Mouse (Mus musculus): ENCODE measurements at regions not wholly inside any gene's neighbourhood (a gene's known extent, or its start where the extent isn't known, plus 50 kb on each side); places are given as distances from the start of the nearest gene placed in this dataset.

DNA sequence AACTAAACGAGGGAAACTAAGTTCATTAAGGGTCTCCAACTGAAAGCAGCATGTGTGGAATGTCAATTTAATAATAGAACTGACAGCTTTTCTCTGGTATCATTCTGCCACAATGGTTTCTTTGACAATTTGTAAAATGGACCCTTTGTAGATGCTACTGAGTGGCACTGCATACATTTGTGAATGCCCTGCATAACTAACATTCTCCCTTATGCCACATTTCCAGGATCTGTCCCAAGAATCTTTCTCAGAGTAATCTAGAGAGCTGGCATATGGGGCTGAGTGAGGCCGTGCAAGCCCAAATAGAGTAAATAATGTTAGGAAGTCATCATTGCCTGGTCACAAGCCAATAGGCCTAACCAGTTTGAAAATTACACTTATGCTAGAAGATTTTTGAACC lies 172.1 kb downstream of the Vgll3 start:
- TF ChIP-seq CTCF (IDR thresholded peaks at IDR 0.05 in 2 of 3, conservative IDR thresholded peaks at IDR 0.05 in 1 of 3; ENCODE audit: control insufficient read depth in 1 of 3, insufficient read depth in 1 of 3, low read depth in 2 of 3, low read length in 3 of 3, poor library complexity in 1 of 3, severe bottlenecking in 1 of 3) (no peak), NELFE (IDR thresholded peaks at IDR 0.05; ENCODE audit: low read depth, low read length) (no peak), ZC3H11A (IDR thresholded peaks at IDR 0.05; ENCODE audit: low read depth, low read length) (no peak), RCOR1 (IDR thresholded peaks at IDR 0.05; ENCODE audit: low read depth, low read length) (no peak), EP300 (IDR thresholded peaks at IDR 0.05; ENCODE audit: low read depth in 1 of 2, low read length in 2 of 2) (no peak), MAX (IDR thresholded peaks at IDR 0.05; ENCODE audit: low read length) (no peak), POLR2A (IDR thresholded peaks at IDR 0.05; ENCODE audit: control insufficient read depth in 1 of 2, insufficient read depth in 1 of 2, low read depth in 1 of 2, low read length in 2 of 2, poor library complexity in 1 of 2) (no peak), E2F4 (IDR thresholded peaks at IDR 0.05; ENCODE audit: borderline replicate concordance, low read depth, low read length) (no peak)

All from MEL (cell line).